Comparison of ENCODE assay signal across 9 mouse cellular contexts in genomic region chr11:20958233-20958632, GRCm38 (mm10).
DNase-seq lines count a peak whose midpoint lies in the region; ATAC-seq lines count a peak whose summit lies in the region.
"Had no signal": no experiment of that assay in that cellular context is flagged by ENCODE, and none has a peak within 500 bp of the region (broad histone marks: within the 10 kb centered on the region; RNA-seq: fewer than 3 reads in every experiment).

No protein-coding gene starts in this region.

- H3K4me1 ChIP-seq in midbrain, embryonic 10.5 days: peaks cover 51% of the 10 kb centered on the region
- H3K4me1 ChIP-seq in midbrain, embryonic 16.5 days (ENCODE audit: control insufficient read depth, insufficient read depth, low read length): no peaks in the 10 kb centered on the region
- peaks cover 8% of the 10 kb centered on the region; the same call in 1 of the 2 replicates for H3K4me1 ChIP-seq in stomach, embryonic 14.5 days (ENCODE audit: control insufficient read depth, insufficient read depth, low read length)

- no peaks in the 10 kb centered on the region for H3K9me3 ChIP-seq in midbrain, embryonic 10.5 days (replicated peaks)
- no peaks in the 10 kb centered on the region for H3K9me3 ChIP-seq in midbrain, embryonic 16.5 days (replicated peaks; ENCODE audit: control insufficient read depth, low read length, poor library complexity, severe bottlenecking)
- H3K9me3 ChIP-seq in stomach, embryonic 14.5 days (ENCODE audit: control insufficient read depth, low read depth, low read length): no peaks in the 10 kb centered on the region

- H3K4me2 ChIP-seq in midbrain, embryonic 16.5 days (ENCODE audit: low read length): no peak overlapping the region
- no peak overlapping the region for H3K4me2 ChIP-seq in stomach, embryonic 14.5 days (replicated peaks; ENCODE audit: low read depth, low read length)

- H3K27me3 ChIP-seq in midbrain, embryonic 10.5 days (ENCODE audit: low read depth, poor library complexity, severe bottlenecking): 0 out of 2 replicates have a peak, but pooled peaks cover 5% of the 10 kb centered on the region
- no peaks in the 10 kb centered on the region for H3K27me3 ChIP-seq in midbrain, embryonic 16.5 days (ENCODE audit: control insufficient read depth, insufficient read depth, low read depth, low read length)
- H3K27me3 ChIP-seq in stomach, embryonic 14.5 days (ENCODE audit: control insufficient read depth, insufficient read depth, low read length): no peaks in the 10 kb centered on the region

- H3K9ac ChIP-seq in midbrain, embryonic 16.5 days (ENCODE audit: low read depth, low read length): no peak overlapping the region
- H3K9ac ChIP-seq in stomach, embryonic 14.5 days (replicated peaks; ENCODE audit: low read depth, low read length): no peak overlapping the region
- H3K9ac ChIP-seq: liver, embryonic 14.5 days had no signal

- peak overlapping the region; percentile 61; the same call in 1 of the 2 replicates for H3K27ac ChIP-seq in midbrain, embryonic 10.5 days (replicated peaks)
- H3K27ac ChIP-seq in midbrain, embryonic 16.5 days (ENCODE audit: low read length): no peak overlapping the region
- H3K27ac ChIP-seq in stomach, embryonic 14.5 days (ENCODE audit: low read length): peak overlapping the region; percentile 55; the same call in 1 of the 2 replicates
- H3K27ac ChIP-seq: liver, embryonic 14.5 days had no signal

- no peak overlapping the region for H3K4me3 ChIP-seq in midbrain, embryonic 10.5 days
- H3K4me3 ChIP-seq in midbrain, embryonic 16.5 days (ENCODE audit: low read depth, low read length): no peak overlapping the region
- no peak overlapping the region for H3K4me3 ChIP-seq in stomach, embryonic 14.5 days (ENCODE audit: low read depth, low read length)

- ATAC-seq in midbrain, embryonic 16.5 days: no peak
- ATAC-seq in stomach, embryonic 14.5 days (ENCODE audit: insufficient number of reproducible peaks, insufficient read depth, low FRiP score, low read depth): peak; percentile 64

- WGBS in midbrain, embryonic 10.5 days: 10% methylated on average over 5 of the region's 5 CpGs
- 16% methylated on average over 5 of the region's 5 CpGs for WGBS in midbrain, embryonic 16.5 days
- WGBS in stomach, embryonic 14.5 days: 8% methylated on average over 5 of the region's 5 CpGs

- no peak for DNase-seq in midbrain, embryonic 10.5 days (ENCODE audit: low spot score)
- peak; percentile 24 to 52 for DNase-seq in heart, adult 9 months (ENCODE audit: low spot score in 2 of 2)
- peak; percentile 28 to 46 for DNase-seq in kidney, postnatal 36 days
- DNase-seq in layer of hippocampus, postnatal 14 days (ENCODE audit: low spot score in 2 of 2): no peak
- DNase-seq in MN1 (ENCODE audit: low spot score): no peak
- DNase-seq in gastrocnemius, adult 8-10 months (ENCODE audit: low spot score in 2 of 2): no peak

- no peaks in the 10 kb centered on the region for H3K36me3 ChIP-seq in midbrain, embryonic 10.5 days
- H3K36me3 ChIP-seq in midbrain, embryonic 16.5 days (ENCODE audit: control insufficient read depth, insufficient read depth, low read length): no peaks in the 10 kb centered on the region
- H3K36me3 ChIP-seq in stomach, embryonic 14.5 days (ENCODE audit: control insufficient read depth, insufficient read depth, low read length): no peaks in the 10 kb centered on the region

Comparison
In these comparisons a context has a peak if more than half of its experiments do, and no peak if none do; other contexts are left out.
1. DNase-seq: peak in heart, adult 9 months (2 of 2) and kidney, postnatal 36 days (2 of 2); none in midbrain, embryonic 10.5 days (single experiment), layer of hippocampus, postnatal 14 days (0 of 2), MN1 (single experiment) and gastrocnemius, adult 8-10 months (0 of 2).